Mouse (Mus musculus): Measurements from ENCODE around the gene Prkci. TPM values are rescaled to one million over a fixed set of nuclear protein-coding genes. Genes with fewer than 3 reads are reported as not detected.

The Prkci gene
- polyA plus RNA-seq, 1 experiment from 2014 or later: 28.6 TPM

- Histone ChIP-seq H3K36me3 (no peaks in the 10 kb centered on the region), H3K4me1 (replicated peaks) (peaks cover 10% of the 10 kb centered on the region), H3K9me3 (no peaks in the 10 kb centered on the region), H3K4me2 (no peak overlapping the region), H3K9ac (no peak overlapping the region), H3K27ac (replicated peaks) (no peak overlapping the region), H3K4me3 (no peak overlapping the region), H3K27me3 (no peaks in the 10 kb centered on the region)
- ATAC-seq (ENCODE audit: low FRiP score, low read depth): no peak
- WGBS: 83% methylated on average over 10 of the region's 10 CpGs
Measured at GRCm38 (mm10) chr3:31080791-31081502, 85.4 kb downstream of the Prkci start.

GRCm38 (mm10) chr3:31082838-31083506 is 87.4 kb downstream of the Prkci start:
- no peak overlapping the region for H3K27ac ChIP-seq (replicated peaks)
- 94% methylated on average over 12 of the region's 13 CpGs for WGBS
- H3K9me3 ChIP-seq: no peaks in the 10 kb centered on the region
- H3K36me3 ChIP-seq: no peaks in the 10 kb centered on the region
- H3K4me3 ChIP-seq: no peak overlapping the region
- no peaks in the 10 kb centered on the region for H3K27me3 ChIP-seq
- H3K9ac ChIP-seq: no peak overlapping the region
- no peak overlapping the region; the same call in 1 of the 2 replicates for H3K4me2 ChIP-seq
- no peak for ATAC-seq (ENCODE audit: low FRiP score, low read depth)
- peaks cover 10% of the 10 kb centered on the region for H3K4me1 ChIP-seq (replicated peaks)

- H3K9me3 ChIP-seq: no peaks in the 10 kb centered on the region
Measured at GRCm38 (mm10) chr3:31083507-31084245, 88.1 kb downstream of the Prkci start.

GRCm38 (mm10) chr3:31085000-31085399 is 89.5 kb downstream of the Prkci start:
- H3K9me3 ChIP-seq: no peaks in the 10 kb centered on the region
- H3K4me1 ChIP-seq (replicated peaks): peaks cover 10% of the 10 kb centered on the region
- WGBS: 90% methylated on average over 3 of the region's 3 CpGs
- no peak overlapping the region for H3K9ac ChIP-seq
- H3K4me2 ChIP-seq: no peak overlapping the region
- H3K27ac ChIP-seq (replicated peaks): no peak overlapping the region
- no peak overlapping the region for H3K4me3 ChIP-seq
- no peaks in the 10 kb centered on the region for H3K36me3 ChIP-seq
- H3K27me3 ChIP-seq: no peaks in the 10 kb centered on the region
- ATAC-seq (ENCODE audit: low FRiP score, low read depth): no peak

More at GRCm38 (mm10) chr3:31083507-31084245, 88.1 kb downstream of the Prkci start:
- H3K4me1 ChIP-seq (replicated peaks): peaks cover 10% of the 10 kb centered on the region
- no peaks in the 10 kb centered on the region for H3K36me3 ChIP-seq
- no peak overlapping the region for H3K9ac ChIP-seq
- H3K27ac ChIP-seq (replicated peaks): no peak overlapping the region
- H3K4me3 ChIP-seq: no peak overlapping the region
- ATAC-seq (ENCODE audit: low FRiP score, low read depth): peak; percentile 34; the same call in 1 of the 2 replicates
- WGBS: 36% methylated on average over 12 of the region's 12 CpGs
- H3K4me2 ChIP-seq: peak overlapping the region; percentile 34; the same call in 1 of the 2 replicates
- no peaks in the 10 kb centered on the region for H3K27me3 ChIP-seq

- Histone ChIP-seq H3K4me3 (no peak overlapping the region), H3K27ac (replicated peaks) (no peak overlapping the region), H3K4me2 (no peak overlapping the region), H3K4me1 (replicated peaks) (peaks cover 9% of the 10 kb centered on the region), H3K9ac (no peak overlapping the region), H3K36me3 (no peaks in the 10 kb centered on the region), H3K9me3 (no peaks in the 10 kb centered on the region), H3K27me3 (no peaks in the 10 kb centered on the region)
- no peak for ATAC-seq (ENCODE audit: low FRiP score, low read depth)
- 35% methylated on average over 10 of the region's 10 CpGs for WGBS
Measured at GRCm38 (mm10) chr3:31088789-31089775, 93.5 kb downstream of the Prkci start.

- Histone ChIP-seq H3K4me3 (no peak overlapping the region), H3K4me2 (no peak overlapping the region), H3K4me1 (replicated peaks) (peaks cover 9% of the 10 kb centered on the region), H3K27ac (replicated peaks) (no peak overlapping the region), H3K36me3 (no peaks in the 10 kb centered on the region), H3K27me3 (no peaks in the 10 kb centered on the region), H3K9me3 (no peaks in the 10 kb centered on the region), H3K9ac (no peak overlapping the region)
- ATAC-seq (ENCODE audit: low FRiP score, low read depth): no peak
- 65% methylated on average over 7 of the region's 7 CpGs for WGBS
Measured at GRCm38 (mm10) chr3:31089956-31090355, 94.4 kb downstream of the Prkci start.

- 2% methylated on average over 13 of the region's 13 CpGs for WGBS
- no peaks in the 10 kb centered on the region for H3K27me3 ChIP-seq
- no peaks in the 10 kb centered on the region for H3K9me3 ChIP-seq
- H3K4me2 ChIP-seq: peak overlapping the region; percentile 91
- peaks cover 27% of the 10 kb centered on the region for H3K4me1 ChIP-seq (replicated peaks)
- no peaks in the 10 kb centered on the region for H3K36me3 ChIP-seq
- H3K4me3 ChIP-seq: peak overlapping the region; percentile 92
- peak; percentile 13 for ATAC-seq (ENCODE audit: low FRiP score, low read depth)
- H3K27ac ChIP-seq (replicated peaks): peak overlapping the region; percentile 100
- H3K9ac ChIP-seq: peak overlapping the region; percentile 74
Measured at GRCm38 (mm10) chr3:31093196-31093595, 97.6 kb downstream of the Prkci start.

- no peaks in the 10 kb centered on the region for H3K36me3 ChIP-seq
- no peaks in the 10 kb centered on the region for H3K27me3 ChIP-seq
- H3K27ac ChIP-seq (replicated peaks): peak overlapping the region; percentile 100
- H3K4me3 ChIP-seq: peak overlapping the region; percentile 92
- H3K4me1 ChIP-seq (replicated peaks): peaks cover 32% of the 10 kb centered on the region
- peak; percentile 25 for ATAC-seq (ENCODE audit: low FRiP score, low read depth)
- peak overlapping the region; percentile 74 for H3K9ac ChIP-seq
- WGBS: under 1% methylated on average over 35 of the region's 58 CpGs
- H3K4me2 ChIP-seq: peak overlapping the region; percentile 91
- no peaks in the 10 kb centered on the region for H3K9me3 ChIP-seq
Measured at GRCm38 (mm10) chr3:31093627-31094351, 98.2 kb downstream of the Prkci start.

GRCm38 (mm10) chr3:31094531-31095178 is 99.1 kb downstream of the Prkci start, which contains the start of gene Skil:
TSS of gene Skil (plus strand) at chr3:31095058.
- ATAC-seq (ENCODE audit: low FRiP score, low read depth): peak; percentile 96
- peaks cover 36% of the 10 kb centered on the region for H3K4me1 ChIP-seq (replicated peaks)
- under 1% methylated on average over 49 of the region's 109 CpGs for WGBS

GRCm38 (mm10) chr3:31095179-31095490 is 99.6 kb downstream of the Prkci start:
- Histone ChIP-seq H3K9ac (peak overlapping the region; percentile 82), H3K27ac (replicated peaks) (peak overlapping the region; percentile 100), H3K9me3 (no peaks in the 10 kb centered on the region), H3K4me2 (peak overlapping the region; percentile 91), H3K4me3 (peak overlapping the region; percentile 92), H3K27me3 (no peaks in the 10 kb centered on the region), H3K4me1 (replicated peaks) (peaks cover 41% of the 10 kb centered on the region), H3K36me3 (no peaks in the 10 kb centered on the region)
- ATAC-seq (ENCODE audit: low FRiP score, low read depth): peak; percentile 9; the same call in 1 of the 2 replicates
- WGBS: 0% methylated on average over 16 of the region's 39 CpGs

More at GRCm38 (mm10) chr3:31094531-31095178, 99.1 kb downstream of the Prkci start, which contains the start of gene Skil:
- H3K4me3 ChIP-seq: peak within 1 kb of the TSS; percentile 92
- no peaks in the 10 kb centered on the region for H3K36me3 ChIP-seq
- H3K4me2 ChIP-seq: peak within 1 kb of the TSS; percentile 91
- H3K9me3 ChIP-seq: no peaks in the 10 kb centered on the region
- peak within 1 kb of the TSS; percentile 100 for H3K27ac ChIP-seq (replicated peaks)
- peak within 1 kb of the TSS; percentile 82 for H3K9ac ChIP-seq
- no peaks in the 10 kb centered on the region for H3K27me3 ChIP-seq
